Mouse (Mus musculus): ENCODE results near the gene Mtcl1. TPM values are rescaled to one million over a fixed set of nuclear protein-coding genes. Genes with fewer than 3 reads are reported as not detected.

The Mtcl1 gene
- polyA plus RNA-seq, 1 experiment from 2014 or later: 1.1 TPM

- no peak overlapping the region for H3K27ac ChIP-seq (replicated peaks in 1 of 2; ENCODE audit: control insufficient read depth in 1 of 2, insufficient read depth in 1 of 2, low read depth in 2 of 2, low read length in 2 of 2)
- no peaks in the 10 kb centered on the region for H3K4me1 ChIP-seq (ENCODE audit: control insufficient read depth in 2 of 2, insufficient read depth in 2 of 2, low read length in 2 of 2)
- H3K9me3 ChIP-seq (ENCODE audit: control insufficient read depth, low read length): no peaks in the 10 kb centered on the region
- no peak overlapping the region for H3K4me2 ChIP-seq (ENCODE audit: low read length)
- WGBS: 89% methylated on average over 4 of the region's 4 CpGs
- no peaks in the 10 kb centered on the region for H3K27me3 ChIP-seq (ENCODE audit: control insufficient read depth, insufficient read depth, low read length)
- H3K4me3 ChIP-seq (ENCODE audit: control insufficient read depth in 1 of 2, insufficient read depth in 1 of 2, low read depth in 1 of 2, low read length in 2 of 2): no peak overlapping the region
- H3K9ac ChIP-seq (ENCODE audit: low read length): no peak overlapping the region
- no peaks in the 10 kb centered on the region for H3K36me3 ChIP-seq (ENCODE audit: control insufficient read depth, insufficient read depth, low read length)
- ATAC-seq (ENCODE audit: insufficient number of reproducible peaks, insufficient read depth, low FRiP score, low read depth): no peak
Observed at GRCm38 (mm10) chr17:66293581-66293980, 156.0 kb downstream of the Mtcl1 start.

GRCm38 (mm10) chr17:66289894-66290293 lies 159.7 kb downstream of the Mtcl1 start:
- no peaks in the 10 kb centered on the region for H3K36me3 ChIP-seq (ENCODE audit: control insufficient read depth, insufficient read depth, low read length)
- no peaks in the 10 kb centered on the region for H3K9me3 ChIP-seq (ENCODE audit: control insufficient read depth, low read length)
- H3K27me3 ChIP-seq (ENCODE audit: control insufficient read depth, insufficient read depth, low read length): no peaks in the 10 kb centered on the region
- H3K4me2 ChIP-seq (ENCODE audit: low read length): no peak overlapping the region
- no peaks in the 10 kb centered on the region for H3K4me1 ChIP-seq (ENCODE audit: control insufficient read depth in 2 of 2, insufficient read depth in 2 of 2, low read length in 2 of 2)
- H3K9ac ChIP-seq (ENCODE audit: low read length): no peak overlapping the region
- H3K4me3 ChIP-seq (ENCODE audit: control insufficient read depth in 1 of 2, insufficient read depth in 1 of 2, low read depth in 1 of 2, low read length in 2 of 2): no peak overlapping the region
- no peak overlapping the region for H3K27ac ChIP-seq (replicated peaks in 1 of 2; ENCODE audit: control insufficient read depth in 1 of 2, insufficient read depth in 1 of 2, low read depth in 2 of 2, low read length in 2 of 2)
- no peak for ATAC-seq (ENCODE audit: insufficient number of reproducible peaks, insufficient read depth, low FRiP score, low read depth)
- WGBS: 82% methylated on average over 4 of the region's 4 CpGs

Other genes starting within 250 kb of the Mtcl1 start
- 67.5 and 74.2 TPM in 2 replicates for gene Rab12, start 70.0 kb upstream of the Mtcl1 start, polyA plus RNA-seq (2014; fragmentation: Nextera tagmentation; extraction: Ambion mirVana)
- gene Themis3, start 144.9 kb upstream of the Mtcl1 start, polyA plus RNA-seq (2014; fragmentation: Nextera tagmentation; extraction: Ambion mirVana): not detected in 2 replicates

All from heart, embryonic 14.5 days (tissue).